Mouse (Mus musculus) urinary bladder, adult 18-20 months (tissue): ENCODE data around the gene Hpse.

Experiments
- DNase-seq, 2 experiments: peaks; one replicate each; pipeline ENCODE4 v3.0.0; 2022; ENCODE audit warnings: low spot score in 2 of 2, mixed read lengths in 2 of 2

Gene Hpse

DNA sequence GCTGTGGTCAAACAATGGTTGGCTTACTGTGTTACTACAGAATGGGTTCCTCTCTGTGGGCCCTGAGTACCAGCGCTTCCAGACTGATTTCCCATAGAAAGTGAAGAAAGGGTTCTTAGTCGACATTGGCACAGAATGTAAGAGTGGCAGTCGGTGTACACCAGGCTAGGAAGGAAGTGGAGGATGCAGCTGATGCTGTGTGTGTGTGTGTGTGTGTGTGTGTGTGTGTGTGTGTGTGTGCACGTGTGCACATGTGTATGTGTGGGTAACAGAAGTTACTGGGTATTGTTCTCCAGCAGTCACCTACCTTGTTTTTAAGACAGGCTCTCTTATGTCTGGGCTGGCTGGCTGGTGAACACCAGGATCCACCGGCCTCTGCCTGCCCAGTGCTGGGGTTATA lies 77.2 kb downstream of the Hpse start:
- DNase-seq: no peak

DNA sequence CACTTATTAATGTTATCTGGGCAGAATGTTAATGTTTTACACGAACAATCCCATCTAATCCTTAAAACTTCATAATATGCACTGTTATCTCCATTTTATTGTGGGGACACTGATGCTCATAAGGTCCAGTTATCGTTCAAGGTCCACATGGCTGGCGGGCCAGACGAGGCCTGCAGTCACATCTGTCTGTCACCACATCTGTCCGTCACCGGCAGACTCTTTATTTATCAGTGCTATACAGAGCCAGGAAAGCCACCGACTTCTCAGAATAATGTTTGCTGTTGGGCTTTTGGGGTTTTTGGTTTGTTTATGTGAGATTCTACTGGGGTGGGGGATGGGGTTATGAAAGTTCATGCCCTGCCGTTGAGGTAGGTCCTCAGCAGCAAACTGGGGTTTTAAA lies 81.0 kb downstream of the Hpse start:
- no peak for DNase-seq

DNA sequence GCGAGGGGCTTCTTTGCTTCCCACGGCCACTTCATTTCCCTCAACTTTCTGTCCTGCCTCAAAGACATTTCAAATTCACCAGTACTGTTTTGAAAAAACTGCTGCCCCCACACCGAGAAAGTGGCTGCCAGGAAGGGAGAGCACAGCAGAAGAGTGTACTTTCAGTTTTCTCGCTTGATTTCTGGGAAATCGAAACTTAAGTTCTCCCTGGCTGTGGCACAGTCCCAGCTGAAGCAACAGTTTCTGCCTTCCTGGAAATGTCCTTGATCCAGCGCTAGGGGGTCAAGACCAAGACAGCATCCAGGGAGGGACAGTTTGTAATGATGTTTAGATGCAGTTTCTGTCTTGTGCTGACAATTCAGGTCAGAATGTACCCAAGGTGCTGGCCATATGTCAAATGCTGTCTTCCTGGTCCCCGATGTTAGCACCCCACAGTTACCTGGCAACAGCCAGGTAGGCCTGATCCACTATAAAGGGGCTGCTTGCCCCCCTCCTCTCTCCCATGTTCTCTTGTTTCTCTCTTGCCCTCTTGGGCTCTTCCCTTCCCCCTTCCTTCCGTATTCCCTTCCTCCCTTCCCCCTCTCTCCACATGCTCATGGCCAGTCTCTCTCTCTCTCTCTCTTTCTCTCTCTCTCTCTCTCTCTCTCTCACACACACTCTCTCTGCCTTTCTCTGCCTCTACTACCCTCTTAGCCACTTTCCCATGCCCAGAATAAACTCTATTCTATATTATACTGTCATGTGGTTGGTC lies 82.5 kb downstream of the Hpse start:
- peak in 1 of 2 experiments; percentile 19 for DNase-seq

DNA sequence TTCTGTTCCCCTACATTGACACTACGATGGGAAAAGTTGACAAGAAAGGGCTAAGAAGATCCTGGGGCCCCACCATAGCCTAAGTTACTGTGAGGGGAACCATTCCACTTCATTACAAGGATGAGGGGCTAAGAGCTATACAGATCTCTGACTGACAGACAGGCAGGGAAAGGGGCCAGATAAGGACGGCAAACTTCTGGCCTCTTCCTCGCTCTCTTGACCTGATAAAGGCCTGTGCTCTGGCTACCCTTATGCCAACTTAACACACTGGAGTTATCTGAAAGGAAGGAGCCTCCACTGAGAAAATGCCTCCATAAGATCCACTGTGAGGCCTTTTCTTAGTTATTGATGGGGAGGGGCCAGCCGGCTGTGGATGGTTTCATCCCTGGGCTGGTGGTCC lies 83.6 kb downstream of the Hpse start:
- no peak for DNase-seq

DNA sequence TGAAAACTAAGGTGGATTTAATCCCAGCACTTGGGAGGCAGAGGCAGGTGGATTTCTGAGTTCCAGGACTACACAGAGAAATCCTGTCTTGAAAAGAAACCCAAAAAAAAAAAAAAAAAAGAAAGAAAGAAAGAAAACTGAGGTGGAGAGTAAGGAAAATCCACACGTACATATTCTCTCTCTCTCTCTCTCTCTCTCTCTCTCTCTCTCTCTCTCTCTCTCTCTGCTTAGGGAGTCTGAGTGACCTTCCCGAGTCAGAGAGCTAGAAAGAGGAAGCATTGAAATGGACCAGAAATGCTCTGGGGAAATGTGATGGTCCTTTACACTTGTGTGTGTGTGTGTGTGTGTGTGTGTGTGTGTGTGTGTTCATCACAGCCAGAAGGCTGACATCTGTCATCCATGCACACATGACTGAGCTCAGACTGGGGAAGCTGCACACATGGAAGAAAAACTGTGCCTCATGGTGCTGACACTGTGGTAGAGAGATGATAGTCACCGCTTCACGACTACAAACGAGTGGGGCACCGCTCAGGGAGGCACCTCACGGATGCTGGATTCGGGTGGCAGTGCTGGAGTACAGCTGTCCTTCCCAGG lies 84.5 kb downstream of the Hpse start:
- no peak for DNase-seq

DNA sequence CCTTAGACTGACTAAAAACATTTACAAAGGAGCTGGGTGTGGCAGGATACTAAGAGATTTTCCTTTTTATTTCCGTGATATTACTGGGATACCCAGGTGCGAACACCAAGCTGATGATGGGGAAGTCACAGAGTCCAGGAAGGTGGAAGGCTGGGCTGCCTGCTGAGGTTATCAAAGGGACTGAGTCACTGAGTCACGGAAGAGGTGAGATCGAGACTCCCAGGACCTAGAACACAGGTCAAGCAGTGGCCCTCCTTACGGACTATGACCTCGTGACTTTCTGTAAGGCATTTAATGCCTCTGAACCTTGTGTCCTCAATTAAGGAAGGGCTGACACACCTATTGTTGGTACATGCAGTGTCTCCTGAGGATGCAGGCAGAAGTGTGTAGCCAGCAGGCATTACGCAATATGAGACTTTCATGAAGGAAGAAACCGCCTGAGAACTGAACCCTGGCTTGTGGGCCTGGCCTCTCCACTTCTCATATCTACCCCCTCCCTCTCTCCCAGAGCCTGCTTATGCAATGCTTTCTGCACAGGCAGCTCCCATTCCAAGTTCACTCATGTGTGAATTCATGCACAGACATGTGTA lies 86.9 kb downstream of the Hpse start:
- DNase-seq: peak; percentile 21 to 61
